Mouse (Mus musculus) G1E (cell line): Measurements from ENCODE around the gene Hivep3.

Source experiments
- CTCF ChIP-seq: IDR thresholded peaks from 2 replicates; pipeline ENCODE4 v1.5.1; 2012; ENCODE audit warnings: low read depth, low read length, inconsistent platforms, mixed read lengths
- GATA1 ChIP-seq: IDR thresholded peaks from 2 replicates; pipeline ENCODE4 v1.6.1; 2012; ENCODE audit warnings: borderline replicate concordance, low read length, inconsistent platforms, mixed read lengths
- GATA2 ChIP-seq: IDR thresholded peaks from 2 replicates; pipeline ENCODE4 v1.6.1; 2012; ENCODE audit warnings: low read depth, low read length, inconsistent platforms, borderline replicate concordance

GRCm38 (mm10) chr4:119871441-119871840 lies 137.9 kb downstream of the Hivep3 start:
- TF ChIP-seq CTCF (no peak), GATA2 (no peak), GATA1 (no peak)
